Mouse (Mus musculus) CD8-positive naive resting alpha-beta T cell, adult 2 months (primary cell): ENCODE measurements around the gene Cebpb.
A peak's percentile ranks its signal among the peaks of the same experiment; 100 is the strongest.

Source experiments
- DNase-seq, 2 experiments: peaks; one replicate each; pipeline ENCODE4 v3.0.0; 2022; ENCODE audit warnings: low read depth in 2 of 2, low spot score in 2 of 2

Cebpb gene

DNA sequence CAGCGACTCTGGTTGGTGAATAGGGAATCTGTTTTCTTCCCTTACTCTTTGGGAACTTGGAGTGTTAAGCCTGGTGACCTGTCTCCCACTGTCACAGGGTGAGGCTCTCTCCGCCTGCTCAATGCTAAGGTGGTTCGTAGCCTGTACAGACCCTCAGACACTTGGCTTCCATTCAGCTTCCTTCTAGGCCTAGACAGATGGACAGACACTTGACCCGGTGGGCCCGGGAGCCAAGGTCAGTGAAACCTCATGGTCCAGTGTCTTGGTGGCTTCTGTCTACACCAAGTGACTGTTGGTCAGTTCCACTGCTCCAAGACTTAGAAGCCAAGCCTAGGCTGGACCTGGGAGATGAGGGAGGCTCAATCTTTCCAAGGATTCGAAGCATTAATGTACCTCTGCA, 2.7 kb downstream of the Cebpb start:
- no peak for DNase-seq

DNA sequence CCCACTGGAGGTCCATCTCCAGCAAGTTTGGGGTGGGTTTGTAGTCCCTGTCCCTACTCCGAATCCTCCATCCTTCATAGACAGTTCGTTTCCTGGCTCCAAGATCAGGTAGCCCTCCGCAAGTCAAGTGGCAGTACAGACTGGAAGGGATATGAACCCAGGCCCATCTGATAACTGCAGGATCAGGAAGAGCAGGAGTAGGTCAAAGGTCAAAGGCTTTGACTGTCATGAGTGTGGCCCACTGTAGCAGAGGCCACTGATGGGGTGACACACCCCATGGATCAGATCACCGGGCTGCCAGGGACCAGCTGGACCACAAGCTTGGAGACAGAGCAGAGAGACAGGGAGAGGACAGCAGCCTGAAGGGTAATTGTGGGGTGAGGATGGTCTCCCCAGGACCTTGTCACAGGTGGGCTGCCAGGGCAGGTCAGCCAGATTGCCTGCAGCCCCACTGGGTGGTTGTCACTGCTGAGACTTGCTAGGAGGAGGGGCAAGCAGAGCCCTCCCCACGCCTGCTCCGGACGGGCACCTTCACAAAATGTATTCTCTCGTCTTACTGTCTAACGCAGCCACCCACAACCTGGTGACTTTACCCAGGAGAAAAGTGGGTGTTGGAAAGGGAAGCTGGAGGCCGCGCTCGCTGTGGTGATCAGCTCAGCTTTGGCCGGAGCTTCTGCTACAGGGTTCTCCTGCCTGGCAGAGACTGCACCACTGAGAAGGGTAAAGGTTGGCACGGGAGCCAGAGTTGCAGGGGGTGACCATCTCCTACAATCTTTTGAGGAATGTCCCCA, 3.4 kb downstream of the Cebpb start:
- no peak for DNase-seq

DNA sequence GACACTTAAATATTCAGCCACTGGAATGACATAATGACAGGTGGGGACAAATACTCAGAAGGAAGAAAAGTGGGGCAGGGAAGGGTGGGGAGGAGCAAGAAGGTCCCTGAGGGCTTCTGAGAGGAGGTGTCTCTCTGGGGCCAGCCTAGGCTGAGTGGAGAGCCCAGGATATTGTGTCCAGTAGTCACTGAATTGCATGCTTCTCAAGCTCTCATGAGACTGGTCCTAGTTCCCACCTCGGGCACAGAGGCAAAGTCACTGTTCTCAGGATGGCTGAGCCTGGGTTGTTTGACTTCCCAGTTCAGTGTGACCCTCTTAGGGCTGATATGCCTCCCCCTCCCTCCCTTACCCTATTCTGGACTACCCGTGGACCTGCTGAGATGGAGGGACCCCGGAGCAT, 4.1 kb downstream of the Cebpb start:
- DNase-seq, result no peak

DNA sequence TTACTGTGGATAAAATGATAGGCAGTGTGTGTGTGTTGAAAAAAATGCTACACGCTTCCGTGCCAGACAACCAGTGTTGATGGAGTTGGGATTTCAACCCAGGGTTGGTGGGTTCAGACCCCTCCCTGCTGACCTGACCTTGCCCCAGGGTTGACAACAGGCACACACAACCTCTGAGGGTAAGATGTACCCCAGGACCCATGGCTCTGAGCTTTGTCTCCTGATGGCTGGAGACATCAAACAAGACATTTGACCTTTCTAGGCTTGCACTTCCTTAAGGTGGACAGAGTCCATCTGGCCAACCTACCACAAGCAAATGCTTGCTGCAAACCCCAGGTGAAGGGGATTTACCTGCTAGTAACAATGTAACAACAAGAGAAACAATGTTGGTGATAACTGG, 4.8 kb downstream of the Cebpb start:
- DNase-seq, result no peak

DNA sequence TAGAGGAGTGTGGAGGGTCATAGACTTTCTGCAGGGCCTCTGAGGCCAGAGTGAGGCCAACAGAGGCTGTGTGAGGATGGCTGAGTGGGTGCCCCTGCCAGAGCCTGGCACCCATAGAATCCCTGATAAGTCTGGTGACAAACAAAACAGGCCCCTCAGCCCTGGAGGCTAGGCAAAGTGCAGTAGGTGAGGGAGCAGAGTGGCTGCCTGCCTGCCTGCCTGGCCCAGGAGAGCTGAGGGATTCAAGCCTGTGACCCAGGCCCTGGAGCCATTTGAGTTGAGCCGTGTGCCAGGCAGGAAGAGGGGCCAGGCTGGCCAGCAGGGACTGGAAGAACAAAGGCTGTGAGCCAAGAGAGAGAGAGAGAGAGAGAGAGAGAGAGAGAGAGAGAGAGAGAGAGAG, 5.5 kb downstream of the Cebpb start:
- DNase-seq, result no peak

DNA sequence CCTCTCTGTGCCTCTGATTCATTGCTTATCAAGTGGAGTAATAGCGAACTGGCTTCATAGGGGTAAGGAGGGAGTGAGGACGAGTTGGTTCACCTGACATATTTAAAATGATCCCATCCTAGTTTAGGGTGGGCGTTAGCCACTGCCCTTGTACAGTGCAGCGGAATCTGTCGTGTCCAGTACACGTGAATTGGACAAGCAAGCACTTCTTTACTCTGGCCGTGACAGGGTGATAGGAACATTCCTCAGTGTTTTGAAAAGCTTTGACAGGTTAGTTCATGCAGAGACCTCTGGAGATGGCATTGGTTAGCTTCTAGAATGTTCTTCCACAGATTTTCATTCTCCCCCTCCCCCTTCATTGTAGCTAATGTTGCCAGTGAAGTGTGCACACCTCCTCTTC, 6.2 kb downstream of the Cebpb start:
- no peak for DNase-seq

DNA sequence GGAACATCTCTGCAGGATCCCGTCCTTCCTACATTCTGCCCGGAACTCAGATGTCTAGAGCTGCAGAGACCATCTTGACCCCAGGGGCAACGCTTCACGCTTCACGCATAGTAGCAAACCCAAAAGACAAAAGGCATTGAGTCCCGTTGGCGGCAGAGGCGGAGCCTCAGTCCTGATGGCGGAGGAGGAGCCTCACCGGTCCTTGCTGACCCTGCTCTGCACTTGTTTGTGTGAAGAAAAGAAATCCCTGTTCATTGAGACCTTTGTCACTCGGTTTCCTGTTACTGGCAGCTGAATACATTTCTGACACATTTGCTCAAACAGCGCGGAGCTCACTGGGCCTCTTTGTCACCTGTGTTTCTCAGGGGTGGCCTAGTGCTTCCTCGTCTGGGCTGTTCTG, 6.8 kb downstream of the Cebpb start:
- no peak for DNase-seq

DNA sequence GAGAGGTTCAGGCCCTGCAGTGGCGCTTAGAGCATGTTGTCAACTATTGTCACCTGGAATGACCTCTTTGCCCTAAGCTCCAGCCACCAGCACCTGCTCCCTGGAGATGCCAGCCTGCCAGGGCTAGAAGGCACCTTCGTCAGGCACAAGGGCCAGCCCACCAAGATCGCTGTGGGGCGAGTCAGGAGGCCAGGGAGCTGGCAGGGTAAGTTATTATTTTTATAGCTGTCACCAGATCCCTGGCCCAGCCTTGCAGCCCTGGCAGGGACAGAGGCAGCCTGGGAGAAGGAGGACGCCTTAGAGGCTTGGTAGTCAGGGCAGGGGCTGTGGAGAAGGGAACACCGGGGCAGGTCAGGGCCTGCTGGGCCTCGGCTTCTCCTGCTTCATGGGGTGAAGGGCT, 7.4 kb downstream of the Cebpb start:
- no peak for DNase-seq

DNA sequence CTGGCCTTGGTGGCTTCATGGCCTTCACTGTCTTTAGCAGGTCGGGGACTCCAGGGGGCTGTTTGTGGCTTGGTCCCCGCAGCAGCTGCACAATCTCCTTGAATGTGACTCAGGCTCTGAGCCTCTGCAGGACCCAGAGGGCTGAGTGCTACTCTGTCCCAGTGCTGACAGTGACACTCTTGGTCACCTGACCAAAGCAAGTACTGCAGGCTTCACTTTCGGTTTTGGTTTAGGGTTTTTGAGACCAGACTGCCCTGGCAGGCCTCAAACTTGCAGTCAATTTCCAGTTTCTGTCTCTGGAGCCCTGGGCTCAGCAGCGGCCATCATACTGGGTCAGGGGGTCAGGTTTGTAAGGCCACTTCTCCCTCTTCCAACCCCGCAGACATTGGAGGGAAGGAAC, 9.2 kb downstream of the Cebpb start:
- peak; percentile 52 to 66 for DNase-seq

DNA sequence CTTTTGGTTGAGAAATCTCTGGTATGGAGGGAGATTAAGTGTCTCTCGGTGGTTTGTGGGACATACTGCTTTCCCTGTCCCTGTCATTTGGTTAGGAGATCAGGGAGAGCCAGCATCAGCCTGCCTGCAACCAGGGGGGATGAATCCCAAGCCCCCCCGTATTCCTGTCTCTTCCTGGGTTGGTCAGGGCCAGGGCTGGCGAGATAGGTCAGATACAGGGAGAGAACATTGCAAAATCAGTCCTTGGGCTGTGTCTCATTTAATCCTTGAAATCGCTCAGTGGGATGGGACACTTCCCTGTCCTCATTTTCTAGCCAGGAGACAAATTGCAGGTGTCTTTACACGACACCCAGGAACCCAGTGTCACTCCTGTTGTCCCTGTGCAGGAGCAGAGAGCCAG, 11.3 kb downstream of the Cebpb start:
- DNase-seq, result no peak

DNA sequence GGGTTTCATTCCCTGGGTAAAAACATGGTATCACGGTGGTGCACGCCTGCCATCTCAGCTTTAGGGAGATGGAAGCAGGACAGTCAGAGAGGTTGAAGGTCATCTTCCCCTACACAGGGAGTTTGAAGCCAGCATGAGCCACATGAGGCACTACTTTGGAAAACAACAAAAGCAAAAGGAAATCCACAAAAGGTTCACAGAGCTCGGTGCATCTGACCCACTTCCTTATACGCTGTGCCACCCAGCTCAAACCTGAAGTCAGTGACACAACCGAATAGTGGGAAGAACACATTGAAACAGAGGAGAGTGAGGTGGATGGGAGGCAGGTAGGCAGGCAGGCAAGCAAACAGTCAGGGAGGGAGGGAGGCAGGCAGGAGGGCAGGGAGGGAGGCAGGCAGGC, 12.8 kb downstream of the Cebpb start:
- DNase-seq, result no peak

DNA sequence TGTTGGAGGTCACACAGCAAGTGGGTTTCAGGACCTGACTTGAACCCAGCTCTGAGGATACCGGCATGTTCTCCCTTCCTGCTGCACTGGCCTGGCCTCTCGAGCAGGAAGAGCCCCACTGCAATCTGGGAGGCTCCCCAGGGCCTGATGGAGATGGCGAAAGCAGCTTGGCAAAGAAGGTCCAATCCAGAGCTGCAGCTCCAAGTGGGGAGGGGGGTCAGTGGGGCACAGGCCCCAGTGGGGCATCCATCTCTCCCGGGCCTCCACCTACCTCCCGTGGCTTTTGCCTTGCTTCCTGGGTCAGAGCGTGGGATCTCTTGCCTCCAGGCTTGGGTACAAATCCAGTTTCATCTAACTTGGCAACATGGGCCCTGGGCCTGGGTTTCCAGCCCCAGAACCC, 13.4 kb downstream of the Cebpb start:
- DNase-seq, result no peak

DNA sequence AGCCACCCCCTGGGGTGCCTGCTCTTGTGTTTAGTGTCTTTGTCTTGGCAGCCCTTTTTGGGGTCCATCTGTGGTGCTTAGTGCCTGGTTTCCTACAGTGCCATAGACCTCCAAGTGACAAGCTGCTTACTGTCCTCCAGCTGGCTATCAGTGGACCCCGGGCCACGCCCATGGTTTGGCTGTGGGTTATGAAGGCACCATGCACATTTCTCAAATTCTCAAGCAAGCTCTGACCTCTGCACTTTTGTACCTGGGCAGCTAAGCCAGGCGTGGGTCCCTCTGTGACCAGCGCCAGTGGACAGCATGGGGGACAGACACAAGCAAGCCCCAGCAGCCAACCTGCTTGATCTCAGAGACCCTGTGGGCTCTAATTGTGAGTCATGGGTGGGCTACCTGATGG, 15.7 kb downstream of the Cebpb start:
- DNase-seq, result no peak

DNA sequence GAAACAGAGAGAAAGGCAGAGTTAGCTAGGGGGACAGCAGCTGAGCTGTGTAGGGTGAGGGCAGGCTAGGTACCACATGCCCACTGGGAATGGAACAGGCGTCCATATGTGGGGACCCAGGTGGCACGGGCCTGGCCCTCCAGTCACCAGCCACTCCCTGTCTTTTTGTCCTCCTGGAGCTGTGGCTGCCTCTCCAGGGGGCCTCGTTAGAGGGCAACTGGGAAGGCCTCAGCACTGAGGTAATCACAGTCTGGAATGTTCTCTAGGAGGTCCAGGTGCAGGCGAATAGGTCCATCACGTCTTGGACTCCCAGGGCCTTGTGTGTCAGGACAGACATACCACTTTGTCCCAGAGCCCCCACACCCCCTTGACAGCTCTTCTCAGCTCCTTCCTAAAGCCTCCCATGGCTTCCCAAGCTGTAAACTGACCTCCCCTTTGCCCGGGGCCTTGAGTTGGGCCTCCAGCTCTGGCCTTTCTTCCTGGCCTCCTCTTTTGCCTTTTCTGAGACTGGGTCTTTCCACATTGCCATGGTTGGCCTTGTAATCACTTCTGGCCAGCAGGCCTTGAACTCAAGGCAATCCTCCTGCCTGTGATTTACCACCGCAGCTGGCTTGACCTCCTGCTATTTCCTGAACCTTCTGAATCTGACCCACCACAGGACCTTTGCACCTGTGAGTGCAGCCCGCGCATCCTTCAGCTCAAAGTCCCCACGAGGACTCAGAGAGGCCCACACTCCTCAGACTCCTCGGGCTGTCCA, 17.6 kb downstream of the Cebpb start:
- no peak for DNase-seq

DNA sequence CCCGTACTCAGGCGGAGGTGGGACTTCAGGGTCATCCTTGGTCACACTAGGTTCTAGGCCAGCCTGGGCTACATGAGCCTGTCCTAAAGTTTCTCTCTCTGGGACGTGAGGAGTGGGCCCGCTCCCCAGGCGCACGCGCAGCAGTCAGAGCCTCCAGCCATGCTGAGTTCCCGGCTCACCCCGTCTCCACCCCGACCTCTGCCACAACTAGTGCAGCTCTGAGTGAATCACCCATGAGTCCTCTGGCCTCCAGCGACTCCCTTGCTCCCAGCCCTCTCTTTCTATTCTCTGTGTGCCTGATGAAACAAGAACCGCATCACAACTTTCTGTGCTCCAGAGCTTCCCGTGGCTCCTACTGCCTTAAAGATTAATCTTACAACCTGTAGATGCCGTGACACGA, 19.7 kb downstream of the Cebpb start:
- DNase-seq, result no peak

DNA sequence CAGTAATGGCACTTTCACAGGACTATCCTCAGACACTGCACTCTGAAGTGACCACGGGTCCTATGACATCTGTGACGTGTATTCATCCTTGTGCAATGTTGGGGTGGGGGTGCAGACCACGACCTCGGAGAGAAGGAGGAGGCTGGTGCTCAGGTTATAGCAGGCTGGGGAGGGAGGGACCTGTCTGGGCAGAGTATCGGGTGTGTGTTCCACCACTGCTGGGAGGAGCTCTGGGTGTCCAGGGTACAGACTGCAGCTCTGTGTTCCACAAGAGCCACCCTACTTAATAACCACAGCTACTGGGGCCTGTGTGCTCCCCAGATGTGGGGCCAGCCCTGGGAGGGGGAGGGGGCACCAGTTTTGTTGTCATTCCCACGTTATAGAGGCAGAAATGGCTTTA, 21.3 kb downstream of the Cebpb start:
- no peak for DNase-seq

DNA sequence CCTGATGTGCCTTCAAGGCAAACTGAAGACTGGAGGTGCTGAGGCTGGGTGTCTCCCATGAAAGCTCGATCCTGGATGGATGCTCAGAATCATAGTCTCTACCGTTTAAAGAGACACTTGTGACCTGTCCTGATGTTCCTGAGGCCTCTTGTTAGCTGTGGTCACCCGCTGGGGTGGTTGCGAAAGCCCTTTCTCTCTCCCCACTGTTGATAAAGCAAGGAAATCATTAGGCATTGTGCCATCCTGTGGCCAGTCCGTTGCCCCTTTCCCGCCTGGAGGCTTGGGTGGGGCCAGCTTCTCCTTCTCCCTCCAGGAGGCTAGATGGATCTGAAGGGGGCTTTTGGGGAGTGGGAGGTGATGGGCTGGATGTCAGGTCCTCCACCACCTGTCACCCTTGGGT, 21.9 kb downstream of the Cebpb start:
- DNase-seq, result no peak

DNA sequence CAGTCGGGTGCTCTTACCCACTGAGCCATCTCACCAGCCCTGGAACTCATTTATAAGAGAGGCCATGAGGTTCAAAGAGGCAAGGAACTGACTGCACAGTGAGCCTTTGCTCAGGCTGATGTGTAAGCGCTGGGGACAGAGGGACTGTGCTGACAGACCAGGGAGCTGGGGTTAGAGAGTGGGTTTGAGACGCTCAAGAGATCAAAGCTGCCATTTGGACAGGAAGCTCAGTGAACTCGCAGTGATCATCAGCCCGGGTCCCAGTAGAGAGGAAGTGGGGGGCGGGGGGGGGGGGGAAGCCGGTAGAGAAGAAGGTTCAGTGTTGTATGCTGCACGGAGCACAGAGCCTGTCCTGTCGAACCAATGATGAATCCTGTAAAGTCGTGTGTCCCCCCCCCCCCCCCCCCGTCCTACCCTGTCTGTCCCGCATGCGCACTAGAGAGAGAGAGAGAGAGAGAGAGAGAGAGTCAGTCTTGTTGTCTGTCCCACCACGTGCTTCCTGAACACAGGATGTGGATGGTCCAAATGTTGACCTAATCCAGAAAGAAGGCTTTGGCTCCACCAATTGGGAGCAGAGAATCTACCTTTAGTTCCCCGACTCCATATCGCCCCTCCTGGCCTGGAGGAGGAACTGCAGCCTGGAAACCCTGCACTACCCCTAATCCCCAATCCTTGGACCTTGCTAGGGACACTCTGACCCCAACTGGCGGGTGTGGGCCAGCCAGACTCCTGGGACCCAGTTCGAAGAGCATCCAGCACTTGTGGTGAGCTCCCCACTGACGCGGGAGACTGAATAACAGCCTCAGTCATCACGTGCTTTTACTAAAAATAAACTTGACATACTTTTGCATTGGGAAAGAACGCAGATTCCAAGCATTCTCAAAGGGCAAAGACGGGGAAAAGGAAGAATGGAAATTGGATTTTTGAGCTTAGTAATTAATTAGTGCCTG, 24.4 kb downstream of the Cebpb start:
- DNase-seq, result peak; percentile 26 to 54

DNA sequence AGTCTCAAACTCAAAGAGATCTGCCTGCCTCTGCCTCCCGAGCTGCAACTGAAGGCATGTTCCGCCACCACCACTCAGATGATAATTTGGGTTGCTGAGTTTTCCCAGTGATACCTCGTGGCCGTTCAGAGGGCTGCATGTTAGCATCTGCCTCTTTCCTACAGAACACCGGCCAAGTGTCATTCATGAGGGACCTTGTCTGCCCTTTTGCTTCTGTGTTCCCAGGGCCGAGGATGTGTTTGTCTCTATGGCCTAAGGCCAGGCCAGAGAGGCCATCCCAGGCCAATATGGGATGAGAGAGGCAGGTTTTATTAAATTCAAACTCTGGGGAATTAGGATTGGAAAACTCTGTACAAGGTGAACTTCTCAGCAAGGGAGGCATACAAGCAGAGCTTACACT, 25.6 kb downstream of the Cebpb start:
- no peak for DNase-seq

DNA sequence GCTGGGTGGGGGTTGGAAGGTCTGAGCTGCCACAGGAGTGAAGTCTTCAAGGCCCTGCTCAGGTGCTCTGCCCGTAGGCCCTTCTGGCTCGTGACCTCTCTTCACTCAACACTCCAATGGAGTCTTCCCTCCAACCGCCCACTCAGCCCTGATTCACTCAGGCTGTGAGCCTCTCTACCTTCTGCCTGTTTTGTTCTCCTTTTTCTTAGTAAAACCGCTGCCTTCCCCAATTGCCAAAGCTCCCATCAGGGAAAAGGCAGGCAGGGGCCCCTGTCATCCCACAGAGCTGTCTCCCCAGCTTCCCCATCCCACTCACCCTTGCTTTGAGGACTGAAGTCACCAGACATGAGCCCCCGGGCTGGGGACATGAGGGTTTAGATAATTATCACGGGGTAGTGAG, 26.3 kb downstream of the Cebpb start:
- DNase-seq, result no peak

DNA sequence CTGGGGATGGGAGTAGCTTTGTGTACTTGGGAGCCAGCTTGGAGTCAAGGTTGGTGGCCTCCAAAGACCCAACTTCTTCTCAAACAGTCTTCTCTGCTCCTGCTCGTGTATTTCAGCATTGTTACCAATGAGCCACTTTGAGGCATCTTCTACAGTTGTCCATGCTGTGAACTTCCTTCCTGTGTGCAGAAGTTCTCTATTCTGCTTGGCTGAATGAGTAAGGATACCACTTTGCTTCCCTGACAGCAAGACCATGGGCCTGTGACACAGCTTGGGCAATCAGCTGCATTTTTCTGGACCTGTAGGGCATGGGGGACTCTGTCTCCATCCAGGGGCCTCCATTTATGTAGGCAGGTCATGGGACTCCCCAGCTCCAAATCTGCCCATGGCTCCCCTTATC, 28.5 kb downstream of the Cebpb start:
- DNase-seq, result no peak

DNA sequence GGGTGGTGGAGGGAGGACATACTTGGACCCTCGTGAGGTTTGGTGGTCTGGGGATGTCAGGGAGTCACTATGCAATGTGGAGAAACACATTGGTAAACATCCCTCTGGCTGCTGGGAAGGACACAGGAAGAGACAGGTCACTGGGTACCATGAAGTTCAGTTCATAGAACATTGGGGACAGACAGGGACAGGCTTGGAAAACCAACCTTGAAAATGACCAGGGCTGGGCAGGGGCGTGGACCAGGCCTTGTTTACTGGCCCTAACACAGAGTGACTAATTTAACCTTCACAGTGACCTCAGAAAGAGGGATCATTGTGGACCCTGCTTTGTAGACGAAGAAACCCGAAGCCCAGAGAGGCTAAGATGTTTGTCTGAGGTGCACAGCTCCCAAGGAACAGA, 30.8 kb downstream of the Cebpb start:
- DNase-seq, result no peak
